Mouse (Mus musculus) brown adipose tissue, adult 24 weeks (tissue): ENCODE results near the gene Kcnj12. TPM values are rescaled to one million over a fixed set of nuclear protein-coding genes. Genes with fewer than 3 reads are reported as not detected.

ENCODE experiments used
- H3K27ac ChIP-seq: fragments of 200-500 bp; replicated peaks from 2 replicates; pipeline ENCODE4 v1.5.1; 2012; ENCODE audit warnings: low read depth, mild to moderate bottlenecking, low read length
- H3K4me1 ChIP-seq: fragments of 200-500 bp; 2 replicates; pipeline ENCODE4 v1.6.1; 2012; ENCODE audit warnings: low read length, mixed read lengths; ENCODE audit not compliant: control insufficient read depth, insufficient read depth, insufficient read length
- H3K4me3 ChIP-seq: fragments of 200-500 bp; 2 replicates; pipeline ENCODE4 v1.5.1; 2012; ENCODE audit warnings: low read depth, mild to moderate bottlenecking, low read length, moderate library complexity; ENCODE audit not compliant: insufficient read depth
- polyA plus RNA-seq: library from polyadenylated mRNA; stranded (reverse); fragments of >200 nt; gene quantifications from 2 replicates; pipeline ENCODE4 v1.2.4, GENCODE M21; 2012; ENCODE audit not compliant: missing spikeins, insufficient read depth, insufficient read length

The Kcnj12 gene
- polyA plus RNA-seq = 0.50 TPM in 1 of 2 replicates, not detected in the other

DNA sequence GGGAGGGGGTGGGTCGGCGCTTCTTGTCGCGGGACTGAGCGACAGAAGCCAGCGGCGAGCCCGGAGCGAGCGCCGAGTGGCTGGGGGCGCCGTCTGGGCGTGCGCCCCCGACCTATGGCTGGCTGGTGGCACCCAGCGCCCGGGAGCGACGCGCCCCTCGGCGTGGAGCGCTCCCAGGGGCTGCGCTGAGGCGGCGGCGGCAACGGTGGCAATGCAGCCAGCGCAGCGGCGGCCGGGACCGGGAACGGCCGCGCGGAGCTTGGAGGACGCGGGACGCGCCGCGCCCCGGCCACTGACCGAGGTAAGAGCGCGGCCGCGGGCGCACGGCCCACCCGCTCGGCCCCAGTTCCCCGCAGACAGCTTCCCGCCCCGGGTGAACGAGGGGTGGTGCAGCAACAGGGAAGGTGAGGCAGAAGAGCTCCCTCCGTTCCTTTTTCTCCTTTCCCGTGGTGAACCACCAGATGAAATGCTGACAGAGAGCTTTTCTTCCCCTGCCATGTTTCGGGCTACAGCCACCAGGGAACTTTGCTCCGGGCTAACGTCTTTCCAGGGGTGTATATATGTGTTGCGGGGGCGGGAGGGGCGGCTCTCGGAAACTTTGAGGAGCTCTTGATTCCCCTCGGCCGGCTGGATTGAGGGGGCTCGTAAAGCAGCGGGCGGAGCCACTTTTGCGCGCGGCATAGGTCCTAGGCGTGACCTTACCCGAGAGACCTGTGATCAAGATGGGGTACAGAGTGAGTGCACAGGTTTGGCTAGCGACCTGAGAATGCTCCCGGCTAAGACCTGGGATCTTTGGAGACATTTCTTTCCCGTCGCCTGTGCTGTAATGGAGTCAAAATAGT lies at the start of gene Kcnj12:
Gene Kcnj12, plus strand, starts transcription at position 15 of the 842 bp plus-strand sequence.
- H3K27ac ChIP-seq = no peak within 1 kb of the TSS

DNA sequence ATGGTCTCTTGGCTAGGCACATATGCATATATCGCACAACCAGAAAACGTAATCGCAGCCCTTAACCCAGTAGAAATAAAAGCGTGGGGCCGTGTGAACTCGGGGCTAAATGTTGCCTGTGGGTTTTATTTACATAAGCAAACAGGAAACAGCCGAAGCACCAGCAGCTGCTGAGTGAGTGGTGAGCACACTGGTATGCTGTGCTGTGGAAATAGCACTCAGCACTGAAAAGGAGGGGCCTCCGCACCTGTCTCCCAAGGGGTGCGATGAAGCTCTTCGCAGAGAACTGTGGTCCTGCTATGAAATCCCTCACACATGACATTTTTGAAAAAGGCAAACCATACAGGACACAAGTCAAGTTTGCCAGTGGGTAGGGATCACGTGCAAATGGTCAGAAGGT lies 47.3 kb upstream of the Kcnj12 start:
- no peak overlapping the region for H3K4me3 ChIP-seq
- H3K4me1 ChIP-seq = no peaks in the 10 kb centered on the region
- H3K27ac ChIP-seq = no peak overlapping the region

More for the DNA sequence above, at the start of gene Kcnj12:
- Histone ChIP-seq H3K4me1 (no peaks in the 10 kb centered on the region), H3K4me3 (peak within 1 kb of the TSS; percentile 32)

DNA sequence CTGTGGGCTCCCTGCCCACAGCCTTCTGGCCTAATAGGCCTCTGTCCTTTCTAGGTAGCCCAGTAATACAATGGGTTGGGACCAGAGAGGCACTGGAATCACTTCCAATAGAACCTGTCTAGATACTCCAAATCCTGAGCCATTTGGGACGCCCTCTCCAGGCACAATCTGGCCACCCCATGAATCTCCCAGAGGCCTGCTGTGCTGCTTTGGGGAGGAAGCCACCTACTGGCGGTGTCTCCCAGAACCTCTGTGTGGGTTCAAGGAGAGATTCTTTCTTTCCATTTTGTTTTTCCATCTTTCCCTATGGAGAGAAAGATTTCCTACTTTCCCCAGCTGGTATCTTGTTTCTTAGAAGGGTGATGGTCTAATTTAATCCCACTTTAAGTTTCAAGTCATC lies 46.1 kb upstream of the Kcnj12 start:
- Histone ChIP-seq H3K4me1 (no peaks in the 10 kb centered on the region), H3K4me3 (no peak overlapping the region), H3K27ac (no peak overlapping the region)

DNA sequence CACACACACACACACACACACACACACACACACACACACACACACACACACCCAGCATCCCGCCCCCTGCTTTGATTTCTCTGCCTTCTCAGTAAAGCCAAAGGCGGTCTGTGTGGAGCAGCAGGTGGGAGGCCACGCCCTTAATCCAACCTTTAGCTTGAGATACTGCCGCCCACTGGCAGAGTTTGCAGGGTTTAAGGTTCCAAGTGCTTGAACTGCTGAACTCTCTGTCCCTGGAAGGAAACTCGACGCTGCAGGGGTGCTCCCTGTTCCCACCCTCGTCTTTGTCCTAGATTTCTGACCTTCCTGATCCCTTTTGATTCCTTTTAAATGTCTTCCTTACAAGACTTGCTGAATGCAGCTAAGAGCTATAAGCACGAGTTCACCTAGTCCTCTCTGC lies 45.6 kb upstream of the Kcnj12 start:
- Histone ChIP-seq H3K27ac (no peak overlapping the region), H3K4me1 (no peaks in the 10 kb centered on the region), H3K4me3 (no peak overlapping the region)

DNA sequence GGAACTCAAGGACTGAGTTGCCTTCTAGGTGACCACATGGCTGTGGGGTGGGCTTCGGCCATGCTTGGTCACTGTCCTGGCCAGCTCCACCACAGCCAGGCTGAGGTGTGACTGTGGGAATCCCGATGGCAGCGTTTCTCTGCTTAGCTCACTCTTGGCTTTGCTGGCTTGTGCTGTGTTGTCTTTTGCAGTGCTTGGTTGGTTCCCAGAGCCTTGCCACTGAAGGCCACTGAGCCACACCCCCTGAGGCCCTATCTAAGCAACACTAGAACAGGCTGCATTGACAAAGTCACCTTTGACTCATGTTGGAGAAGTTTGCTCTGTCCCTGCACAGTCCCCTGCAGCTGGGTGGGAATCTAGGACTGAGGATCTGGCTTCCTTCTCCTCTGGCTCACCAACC lies 45.2 kb upstream of the Kcnj12 start:
- Histone ChIP-seq H3K4me1 (no peaks in the 10 kb centered on the region), H3K4me3 (no peak overlapping the region), H3K27ac (no peak overlapping the region)

DNA sequence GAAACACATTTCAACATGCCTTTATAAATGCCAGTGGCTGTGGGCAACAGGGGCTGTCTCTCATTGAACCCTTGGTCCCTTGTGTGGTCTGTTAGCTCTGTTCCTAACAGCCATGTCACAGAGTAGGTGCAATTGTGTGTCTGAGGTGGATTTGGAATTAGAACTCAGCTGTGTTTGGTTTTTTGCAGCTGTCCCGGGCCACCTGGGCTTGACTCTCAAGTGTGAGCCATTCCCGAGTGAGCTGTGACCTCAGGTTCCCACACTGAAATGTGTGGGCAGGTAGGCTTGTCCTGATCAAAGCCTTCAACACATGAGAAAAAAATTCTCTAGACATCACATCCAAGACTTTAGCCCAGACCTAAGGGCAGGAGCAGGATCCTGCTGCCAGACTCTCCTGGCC lies 43.7 kb upstream of the Kcnj12 start:
- Histone ChIP-seq H3K4me3 (no peak overlapping the region), H3K4me1 (peaks cover 4% of the 10 kb centered on the region; the same call in 1 of the 2 replicates), H3K27ac (no peak overlapping the region)

DNA sequence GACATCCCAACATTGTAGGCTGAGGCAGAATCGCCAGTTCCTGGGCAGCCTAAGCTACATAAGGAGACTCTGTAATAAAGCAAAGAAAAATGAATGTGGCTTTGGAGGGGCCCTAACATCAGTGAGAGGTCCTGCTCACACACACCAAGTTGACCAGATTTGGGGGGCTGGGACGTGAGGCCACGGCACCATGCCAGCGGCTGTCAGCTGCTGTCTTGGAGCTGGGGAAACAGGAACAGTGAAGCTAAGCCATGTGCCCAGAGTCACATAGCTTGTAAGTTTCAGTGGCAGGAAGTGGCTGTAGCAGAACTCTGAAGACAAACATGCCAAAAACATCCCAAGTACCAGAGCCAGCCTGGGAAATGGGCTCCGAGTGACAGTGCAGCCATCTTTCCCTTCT lies 42.6 kb upstream of the Kcnj12 start:
- no peak overlapping the region for H3K4me3 ChIP-seq
- peaks cover 4% of the 10 kb centered on the region; the same call in 1 of the 2 replicates for H3K4me1 ChIP-seq
- H3K27ac ChIP-seq = no peak overlapping the region

DNA sequence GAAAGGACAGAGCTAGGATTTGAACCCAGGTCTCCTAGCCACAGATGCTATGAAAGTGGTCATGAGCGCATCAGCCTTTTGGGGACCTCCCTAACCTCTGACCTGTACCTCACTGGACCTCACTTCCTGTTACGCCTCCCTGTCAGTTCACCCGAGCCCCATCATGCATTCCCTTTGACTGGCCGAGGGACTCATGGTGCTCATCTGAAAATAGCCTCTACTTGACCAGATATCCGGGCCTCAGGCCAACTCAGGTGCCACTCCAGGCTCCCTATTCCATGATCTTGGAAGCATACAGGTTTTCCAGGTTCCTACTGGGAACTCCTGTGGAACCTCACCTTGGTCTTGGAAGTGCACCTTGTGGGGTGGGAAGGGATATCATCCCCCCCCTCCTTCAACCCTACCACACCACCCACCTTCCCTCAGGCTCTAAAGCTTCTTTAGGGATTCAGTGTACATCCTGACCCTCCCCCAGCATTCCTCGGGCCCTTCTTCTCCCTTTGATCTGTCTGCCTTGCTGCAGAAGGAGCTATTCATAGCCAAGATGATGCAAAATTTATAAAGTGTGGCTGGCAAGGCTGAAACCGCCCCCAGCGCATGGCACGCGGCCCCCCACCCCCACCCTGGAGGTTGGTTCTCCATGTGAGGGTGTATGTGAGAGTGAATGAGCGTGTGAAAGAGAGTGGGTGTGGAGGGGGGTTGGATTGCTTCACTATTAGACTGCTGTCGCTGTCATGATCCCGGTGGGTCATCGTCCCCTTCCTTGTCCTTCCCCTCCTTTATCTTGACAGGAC lies 40.5 kb upstream of the Kcnj12 start:
- no peak overlapping the region for H3K27ac ChIP-seq
- peaks cover 4% of the 10 kb centered on the region; the same call in 1 of the 2 replicates for H3K4me1 ChIP-seq

DNA sequence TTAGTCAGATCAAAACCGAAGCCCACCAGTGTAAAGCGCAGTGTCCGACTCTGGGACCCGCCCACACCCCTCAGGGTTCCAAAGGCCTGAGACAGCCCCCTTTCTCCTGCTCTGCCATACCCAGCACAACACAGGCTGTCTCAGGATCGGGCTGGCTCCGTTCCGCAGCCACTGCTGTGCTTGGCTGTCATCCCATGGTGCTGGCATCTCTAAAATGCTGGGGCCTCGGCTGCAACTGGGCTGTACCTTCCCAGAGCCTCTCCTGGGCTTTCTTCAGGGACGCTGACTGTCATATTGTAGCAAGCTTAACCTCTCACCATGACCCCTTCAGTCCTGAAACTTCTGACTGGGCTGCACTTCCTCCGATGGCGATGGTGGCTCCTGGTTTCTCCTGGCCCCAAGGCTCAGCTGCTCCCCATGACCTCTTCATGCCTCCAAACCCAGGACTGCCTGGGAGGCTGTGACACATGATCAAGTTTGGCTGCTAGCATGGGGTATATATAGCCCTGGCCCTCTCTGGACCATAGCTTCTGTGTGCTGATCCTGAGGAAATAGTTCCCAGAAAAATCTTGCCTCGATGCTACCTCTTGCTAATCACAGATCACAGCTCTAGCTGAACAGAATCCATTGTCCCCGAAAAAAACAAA lies 37.3 kb upstream of the Kcnj12 start:
- H3K4me3 ChIP-seq = no peak overlapping the region
- H3K27ac ChIP-seq = no peak overlapping the region
- peaks cover 4% of the 10 kb centered on the region; the same call in 1 of the 2 replicates for H3K4me1 ChIP-seq

More for the DNA sequence above, 40.5 kb upstream of the Kcnj12 start:
- H3K4me3 ChIP-seq = no peak overlapping the region

DNA sequence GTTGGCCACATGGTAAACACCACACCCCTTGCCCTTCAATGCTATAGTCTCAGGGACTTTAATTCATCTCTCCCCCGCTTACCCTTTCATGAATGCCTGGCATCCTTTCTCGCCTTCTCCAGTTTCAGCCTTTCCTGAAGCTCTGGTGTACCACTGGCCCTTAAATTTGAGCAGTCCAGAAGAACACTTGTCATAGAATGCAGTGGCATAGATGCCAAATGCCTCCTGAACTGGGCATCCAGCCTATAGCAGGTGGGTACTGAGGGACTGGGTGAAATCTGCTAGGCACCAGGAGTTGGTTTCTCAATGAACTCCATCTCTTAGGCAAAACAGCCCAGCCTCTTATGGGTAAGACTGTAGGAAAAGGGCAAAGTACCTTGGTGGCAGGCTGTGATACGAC lies 31.9 kb upstream of the Kcnj12 start:
- Histone ChIP-seq H3K4me3 (no peak overlapping the region), H3K4me1 (no peaks in the 10 kb centered on the region)

DNA sequence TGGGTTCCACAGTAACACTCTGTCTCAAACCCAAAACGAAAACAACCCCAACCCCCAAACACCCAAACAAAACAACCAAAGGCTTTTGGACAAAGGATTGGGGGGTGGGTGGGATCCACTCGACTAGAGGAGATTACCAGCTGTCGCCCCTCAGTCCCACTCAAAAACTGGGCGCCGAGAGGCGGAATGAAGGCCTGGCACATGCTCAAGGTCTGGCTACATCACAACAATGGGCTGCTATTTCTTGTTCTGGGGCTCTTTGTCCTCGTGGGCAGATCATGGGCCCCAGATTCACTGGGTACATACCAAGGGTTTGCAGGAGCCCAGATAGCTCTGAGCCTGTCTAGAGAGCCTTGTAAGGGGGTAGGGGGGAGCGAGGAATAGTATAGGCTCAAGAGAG lies 19.6 kb upstream of the Kcnj12 start:
- Histone ChIP-seq H3K4me3 (no peak overlapping the region), H3K4me1 (no peaks in the 10 kb centered on the region), H3K27ac (no peak overlapping the region)

More for the DNA sequence above, 31.9 kb upstream of the Kcnj12 start:
- no peak overlapping the region for H3K27ac ChIP-seq

DNA sequence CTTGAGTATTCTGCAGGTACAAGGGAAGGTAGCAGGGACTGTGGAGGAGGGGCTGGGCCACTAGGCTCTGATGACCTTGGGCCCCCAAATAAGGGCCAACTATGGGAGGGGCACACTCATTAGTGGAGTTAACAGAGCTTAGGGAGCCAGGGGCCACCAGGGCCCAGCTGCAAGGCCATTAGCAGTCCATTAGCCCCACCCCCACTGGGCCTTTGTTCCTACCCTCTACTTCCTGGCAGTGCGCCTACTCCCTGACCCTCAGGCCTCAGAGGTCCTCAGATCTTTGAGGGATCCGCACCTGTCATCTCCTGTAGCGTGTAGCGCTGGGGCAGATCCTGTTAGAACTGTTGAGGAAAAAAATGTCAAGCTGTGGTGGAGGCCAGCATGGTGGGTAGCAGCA lies 18.3 kb upstream of the Kcnj12 start:
- Histone ChIP-seq H3K4me1 (no peaks in the 10 kb centered on the region), H3K4me3 (no peak overlapping the region), H3K27ac (no peak overlapping the region)

DNA sequence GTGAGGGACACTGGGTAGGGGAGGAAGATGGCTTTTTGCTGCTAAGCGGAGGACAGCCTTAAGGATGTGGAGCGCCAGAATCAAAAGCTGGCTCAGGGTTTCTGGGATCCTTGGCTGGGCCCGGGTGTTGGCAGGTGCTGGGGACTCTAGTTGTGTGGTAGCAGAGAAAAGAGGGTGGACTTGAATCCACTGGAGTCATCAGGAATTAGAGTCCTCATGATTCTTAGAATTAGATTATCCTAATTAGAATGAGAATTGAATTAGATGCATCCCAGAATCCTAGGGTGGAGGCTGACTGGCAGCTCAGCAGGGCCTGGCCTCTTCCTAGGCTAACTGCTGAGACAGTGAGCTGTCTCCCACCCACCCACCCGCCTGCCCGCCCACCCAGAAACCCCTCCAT lies 17.6 kb upstream of the Kcnj12 start:
- H3K4me3 ChIP-seq = no peak overlapping the region
- no peak overlapping the region for H3K27ac ChIP-seq
- no peaks in the 10 kb centered on the region for H3K4me1 ChIP-seq

DNA sequence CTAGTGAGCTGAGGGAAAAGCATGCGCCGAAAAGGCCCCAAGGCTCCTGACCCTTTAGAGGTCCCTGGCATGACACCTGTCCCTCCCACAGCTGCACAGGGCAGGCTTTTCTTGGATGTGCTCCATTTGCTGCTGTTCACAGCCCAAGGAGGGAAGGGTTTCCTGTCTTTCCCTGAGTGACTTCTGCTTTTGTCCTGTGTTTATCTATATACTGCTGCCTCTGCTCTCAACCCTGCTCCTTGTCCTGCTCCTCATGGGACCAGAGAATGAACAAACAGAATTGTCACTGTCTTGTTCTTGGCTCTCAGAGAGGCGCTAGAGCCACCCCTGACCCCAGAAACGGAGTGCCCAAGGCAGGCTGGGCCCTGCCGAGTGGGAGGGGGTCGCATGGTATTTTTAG lies 17.0 kb upstream of the Kcnj12 start:
- Histone ChIP-seq H3K4me1 (no peaks in the 10 kb centered on the region), H3K27ac (no peak overlapping the region), H3K4me3 (no peak overlapping the region)

DNA sequence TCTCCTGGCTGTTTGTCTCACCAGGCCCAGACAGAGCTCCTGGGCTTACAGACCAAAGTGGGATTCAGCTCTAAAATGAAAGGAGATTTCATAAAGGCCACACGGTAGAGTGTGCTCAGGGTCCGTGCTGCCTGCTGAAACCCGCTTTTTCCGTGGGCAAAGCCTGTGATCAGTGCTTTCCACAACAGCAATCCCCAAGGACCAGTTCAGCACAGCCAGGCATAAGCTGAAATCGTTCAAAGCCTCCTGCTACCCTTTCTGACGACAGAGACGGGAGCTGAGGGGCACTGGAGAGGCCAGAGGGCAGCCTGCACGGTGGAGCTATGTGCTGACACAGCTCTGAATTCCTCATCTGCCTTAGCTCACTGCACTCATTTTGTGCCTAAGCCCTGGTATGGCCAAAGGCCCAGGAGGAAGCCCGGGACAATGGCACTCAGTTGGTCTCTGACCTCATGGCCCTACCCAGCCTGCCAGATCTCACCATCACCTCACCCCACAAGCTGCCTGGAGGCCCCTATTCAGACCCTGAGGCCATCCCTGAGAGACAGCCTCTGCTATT lies 10.5 kb upstream of the Kcnj12 start:
- Histone ChIP-seq H3K4me3 (no peak overlapping the region), H3K27ac (no peak overlapping the region), H3K4me1 (no peaks in the 10 kb centered on the region)
